Mouse (Mus musculus): Measurements from ENCODE around the gene Ms4a6c. TPM values are rescaled to one million over a fixed set of nuclear protein-coding genes. Genes with fewer than 3 reads are reported as not detected.
"Not testable (repeated sequence)": the region's sequence is repeated elsewhere in the genome, so short reads cannot be mapped to it uniquely, and the experiment has no call there.

Gene Ms4a6c
- total RNA-seq, 2 experiments from 2014 or later = 1.8 to 2.2 TPM

DNA sequence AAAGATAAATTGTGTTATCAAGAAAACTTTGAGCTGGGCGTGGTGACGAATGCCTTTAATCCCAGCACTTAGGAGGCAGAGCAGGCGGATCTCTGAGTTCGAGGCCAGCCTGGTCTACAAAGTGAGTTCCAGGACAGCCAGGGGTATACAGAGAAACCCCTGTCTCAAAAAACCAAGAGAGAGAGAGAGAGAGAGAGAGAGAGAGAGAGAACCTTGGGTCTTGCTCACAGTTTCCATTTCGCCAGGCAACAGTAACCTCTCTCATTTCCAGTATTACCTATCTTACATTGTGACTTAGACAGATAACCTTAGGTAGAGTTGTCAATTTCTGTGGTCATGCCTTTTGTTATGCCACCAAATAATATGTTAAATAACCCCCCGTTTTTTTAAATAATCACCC, 27.2 kb downstream of the Ms4a6c start:
- intact Hi-C loops (cut with DNase I) = no loop called here
- DNase-seq (ENCODE audit: low spot score in 2 of 2) = no peak

DNA sequence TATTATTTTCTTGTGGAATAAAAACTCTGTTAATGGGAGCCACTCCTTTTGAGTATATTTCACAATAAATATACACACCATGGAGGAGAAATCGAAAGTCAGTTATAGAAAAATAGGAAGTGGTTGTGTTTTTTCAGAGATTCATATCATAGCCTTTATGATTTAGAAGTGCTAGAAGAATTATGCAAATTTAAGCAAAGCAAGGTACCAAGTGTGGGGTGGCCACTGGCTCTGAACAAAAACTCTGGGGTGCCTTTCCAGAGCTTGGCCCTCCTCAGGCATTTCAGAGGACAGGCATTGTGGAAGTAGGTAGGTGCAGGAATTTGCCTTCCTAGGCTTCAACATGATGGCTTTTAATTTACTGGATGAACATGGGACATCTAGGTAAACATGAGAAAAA, 28.1 kb downstream of the Ms4a6c start:
- intact Hi-C loops (cut with DNase I) = not testable (repeated sequence)

DNA sequence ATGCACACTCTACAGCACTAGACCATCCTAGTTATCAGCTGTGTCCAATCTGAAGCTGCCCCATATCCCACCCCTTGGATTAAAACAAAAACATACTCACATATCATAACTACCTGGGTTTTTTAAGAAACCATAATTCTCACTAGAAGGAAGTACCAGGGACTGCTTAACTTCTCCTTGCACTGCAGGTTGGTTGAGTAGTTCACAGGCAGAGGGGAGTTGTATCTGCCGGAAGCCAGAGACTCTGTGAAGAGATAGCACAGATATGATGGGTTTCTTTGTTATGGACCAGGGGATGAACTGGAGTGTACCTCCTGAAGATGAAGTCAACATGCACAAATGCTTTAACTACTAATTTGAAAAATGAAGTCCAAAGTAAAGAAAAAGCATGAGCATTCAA, 31.6 kb downstream of the Ms4a6c start:
- no peak for DNase-seq (ENCODE audit: low spot score in 2 of 2)
- intact Hi-C loops (cut with DNase I) = no loop called here

More for the DNA sequence above, 28.1 kb downstream of the Ms4a6c start:
- DNase-seq (ENCODE audit: low spot score in 2 of 2) = not testable (repeated sequence)

DNA sequence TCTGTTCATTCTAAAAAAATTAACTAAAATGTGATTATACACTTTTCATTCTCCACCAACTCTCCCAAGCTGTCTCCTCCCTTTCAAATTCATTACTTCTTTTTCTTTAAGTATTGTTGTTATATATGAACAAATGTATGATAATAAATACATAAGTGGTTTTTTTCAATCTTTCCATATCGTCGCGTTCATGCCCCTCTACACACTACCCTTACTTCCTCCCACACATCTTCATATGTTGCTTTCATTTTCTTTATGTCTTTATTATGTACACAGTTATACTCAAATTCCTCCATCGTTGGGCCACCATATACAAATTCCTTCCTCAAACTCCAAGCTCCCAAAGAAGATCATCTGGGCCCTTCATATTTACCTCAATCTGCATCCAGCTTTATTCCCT, 32.2 kb downstream of the Ms4a6c start:
- intact Hi-C loops (cut with DNase I) = no loop called here
- DNase-seq (ENCODE audit: low spot score in 2 of 2) = no peak

DNA sequence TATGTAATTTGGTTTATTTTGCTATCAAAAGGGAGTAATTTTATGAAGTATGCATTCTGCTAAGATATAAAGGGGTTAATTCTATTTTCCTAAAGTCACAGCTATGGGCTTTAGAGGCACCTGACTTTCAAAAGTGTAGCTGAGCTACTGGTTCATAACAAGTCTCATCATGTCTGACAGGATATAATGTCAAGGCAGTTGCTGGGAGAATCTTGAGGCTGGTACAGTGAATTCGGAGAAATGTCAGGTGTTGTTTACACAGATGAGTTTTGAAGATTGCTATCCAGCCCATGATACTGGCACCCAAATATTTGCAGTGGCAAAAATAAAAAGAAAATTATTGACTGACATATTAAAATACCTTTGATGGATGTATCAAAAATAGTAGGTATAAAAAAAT, 35.7 kb downstream of the Ms4a6c start:
- DNase-seq (ENCODE audit: low spot score in 2 of 2) = no peak

DNA sequence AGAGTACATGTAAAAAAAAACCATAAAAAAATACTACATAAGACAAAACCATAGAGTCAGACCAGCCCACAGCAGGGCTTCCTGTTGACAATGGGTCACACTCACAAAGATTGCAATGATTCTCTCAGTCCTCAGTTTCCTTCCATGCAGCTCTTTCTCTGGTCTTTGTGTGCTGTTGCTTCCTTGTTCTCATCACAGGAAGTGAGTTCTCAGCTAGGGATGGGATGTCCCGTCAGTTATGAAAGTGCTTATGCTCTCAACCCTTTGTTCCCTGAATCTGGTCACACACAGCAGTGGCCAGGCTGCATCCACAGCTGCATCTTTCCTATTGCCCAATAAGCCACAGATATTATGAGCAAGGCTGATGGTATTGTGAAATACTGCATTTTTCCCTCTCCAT, 44.3 kb downstream of the Ms4a6c start:
- no peak for DNase-seq (ENCODE audit: low spot score in 2 of 2)
- intact Hi-C loops (cut with DNase I) = no loop called here

More for the DNA sequence above, 35.7 kb downstream of the Ms4a6c start:
- intact Hi-C loops (cut with DNase I) = no loop called here

DNA sequence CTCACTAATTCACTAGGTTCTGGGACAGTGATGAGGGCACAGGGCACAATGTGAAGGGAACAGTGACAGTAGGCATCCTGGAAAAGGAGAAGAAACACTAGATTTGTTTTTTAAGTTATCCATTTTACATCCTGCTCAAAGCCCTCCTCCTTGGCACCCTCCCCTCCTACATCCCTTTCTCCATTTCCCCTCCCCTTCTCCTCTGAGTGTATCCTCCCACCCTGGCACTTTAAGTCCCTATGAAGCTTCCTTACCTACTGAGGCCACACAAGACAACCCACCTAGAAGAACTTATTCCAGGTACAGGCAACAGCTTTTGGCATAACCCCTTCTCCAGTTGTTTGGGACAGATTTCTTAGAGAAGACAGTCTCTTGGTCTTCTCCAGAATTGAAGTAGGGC, 47.1 kb downstream of the Ms4a6c start, which contains the start of gene Ms4a6b:
TSS of gene Ms4a6b (plus strand) at position 267 of the 400 bp plus-strand sequence.
- no peak for DNase-seq (ENCODE audit: low spot score in 2 of 2)
- intact Hi-C loops (cut with DNase I) = no loop called here

DNA sequence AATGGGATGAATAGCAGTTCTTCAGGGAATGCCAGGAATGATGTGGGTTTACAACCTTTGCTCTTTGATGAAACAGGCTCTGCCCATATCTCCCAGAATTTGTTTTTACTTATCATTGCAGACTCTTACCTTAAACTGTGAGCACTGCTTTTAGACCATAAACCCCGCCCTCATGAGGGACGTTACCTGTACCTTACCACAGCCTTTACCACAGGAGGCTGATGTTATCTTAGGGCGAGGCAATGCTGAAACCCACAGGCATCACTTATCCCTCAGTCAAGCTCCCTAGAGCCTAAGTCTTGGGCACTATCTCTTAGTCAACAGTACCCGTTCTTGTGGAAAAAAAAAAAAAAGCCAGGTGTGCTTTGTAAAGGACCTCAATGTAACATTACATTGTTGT, 47.7 kb downstream of the Ms4a6c start:
- intact Hi-C loops (cut with DNase I) = no loop called here
- no peak for DNase-seq (ENCODE audit: low spot score in 2 of 2)

DNA sequence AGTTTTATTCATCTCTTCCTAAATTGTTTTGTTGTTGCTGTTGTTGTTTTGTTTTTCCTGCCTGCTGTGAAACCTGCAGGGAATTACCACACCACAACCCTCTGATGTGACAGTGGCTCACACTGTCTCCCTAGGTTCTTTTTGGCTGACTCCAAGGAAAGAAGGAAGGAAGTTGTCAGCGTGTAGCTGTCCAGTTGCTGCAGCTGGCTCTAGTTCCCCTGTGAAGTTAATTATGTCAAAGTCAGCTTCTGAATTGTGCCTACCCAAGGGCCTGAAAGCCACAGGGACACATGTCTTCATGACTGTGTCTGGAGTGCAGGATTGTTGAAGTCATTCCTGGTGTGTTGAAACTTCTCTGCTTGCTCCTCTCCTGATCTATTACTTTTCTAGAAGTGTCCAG, 48.2 kb downstream of the Ms4a6c start:
- intact Hi-C loops (cut with DNase I) = not testable (repeated sequence)

DNA sequence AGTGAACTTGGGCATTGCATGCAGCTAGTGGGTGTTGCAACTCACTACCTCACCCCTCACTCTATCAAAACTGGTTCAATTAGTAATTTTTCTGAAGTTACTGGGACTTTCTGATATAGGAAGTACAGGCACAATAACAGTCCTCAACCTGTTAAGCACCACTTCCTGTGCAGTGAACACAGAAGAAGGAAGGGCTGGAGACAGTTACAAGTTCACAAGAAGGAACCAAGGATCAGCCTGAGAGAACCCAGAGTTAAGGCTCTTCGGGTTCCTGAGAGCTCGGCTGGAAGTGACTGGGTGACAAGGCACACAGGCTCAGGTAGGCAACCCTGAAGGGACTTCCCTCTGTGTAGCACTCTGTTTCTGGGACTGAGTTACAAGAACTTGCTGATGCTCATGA, 49.2 kb downstream of the Ms4a6c start:
- intact Hi-C loops (cut with DNase I); DNase-seq (ENCODE audit: low spot score in 2 of 2): not testable (repeated sequence)

More for the DNA sequence above, 48.2 kb downstream of the Ms4a6c start:
- not testable (repeated sequence) for DNase-seq (ENCODE audit: low spot score in 2 of 2)

DNA sequence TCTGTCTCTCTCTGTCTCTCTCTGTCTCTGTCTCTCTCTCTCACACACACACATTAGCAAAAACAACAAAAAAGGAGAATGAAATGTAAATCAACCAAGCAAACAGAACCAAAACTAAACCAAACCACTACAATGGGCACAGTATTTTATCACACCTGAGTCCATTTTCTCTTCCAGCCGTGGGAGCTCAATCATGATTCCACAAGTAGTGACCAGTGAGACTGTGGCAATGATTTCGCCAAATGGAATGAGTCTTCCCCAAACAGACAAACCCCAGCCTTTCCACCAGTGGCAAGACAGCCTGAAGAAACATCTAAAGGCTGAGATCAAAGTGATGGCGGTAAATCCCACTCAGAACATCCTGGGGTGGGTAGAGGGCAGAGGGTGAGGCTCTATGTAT, 51.0 kb downstream of the Ms4a6c start:
- no peak for DNase-seq (ENCODE audit: low spot score in 2 of 2)
- intact Hi-C loops (cut with DNase I) = no loop called here

Other genes with a start within 250 kb of the Ms4a6c start
- not detected for gene Ms4a12, start 236.9 kb upstream of the Ms4a6c start, total RNA-seq (2021)
- under 1 TPM in 1 of 2 experiments, not detected in 1; 0.15 TPM for gene Ms4a1, start 203.1 kb upstream of the Ms4a6c start, total RNA-seq (2021)
- not detected for gene Ms4a5, start 185.5 kb upstream of the Ms4a6c start, total RNA-seq (2021)
- not detected for gene Ms4a14, start 154.9 kb upstream of the Ms4a6c start, total RNA-seq (2021)
- under 1 TPM; 0.20 to 0.59 TPM for gene Ms4a7, start 133.2 kb upstream of the Ms4a6c start, total RNA-seq (2021)
- gene Ms4a4a, start 93.8 kb upstream of the Ms4a6c start, total RNA-seq (2021) = 1 to 10 TPM in 1 of 2 experiments, under 1 TPM in 1; 0.97 to 1.8 TPM
- gene Ms4a4c, start 64.6 kb upstream of the Ms4a6c start, total RNA-seq (2021) = not detected
- gene Ms4a4b, start 25.8 kb upstream of the Ms4a6c start, total RNA-seq (2021) = not detected
- under 1 TPM; 0.31 to 0.53 TPM for gene Gm8369, start 16.6 kb downstream of the Ms4a6c start, total RNA-seq (2021)
- 1 to 10 TPM; 1.2 to 4.3 TPM for gene Ms4a6b, start 47.1 kb downstream of the Ms4a6c start, total RNA-seq (2021)
- not detected for gene Ms4a4d, start 67.4 kb downstream of the Ms4a6c start, total RNA-seq (2021)
- under 1 TPM; 0.87 to 0.99 TPM for gene Ms4a6d, start 135.5 kb downstream of the Ms4a6c start, total RNA-seq (2021)
- not detected for gene Ms4a2, start 154.4 kb downstream of the Ms4a6c start, total RNA-seq (2021)
- not detected for gene Ms4a3, start 171.5 kb downstream of the Ms4a6c start, total RNA-seq (2021)
- not detected for gene Oosp2, start 191.2 kb downstream of the Ms4a6c start, total RNA-seq (2021)
- not detected for gene Oosp1, start 221.8 kb downstream of the Ms4a6c start, total RNA-seq (2021)
- not detected for gene Oosp3, start 227.7 kb downstream of the Ms4a6c start, total RNA-seq (2021)

Measured in left cerebral cortex, postnatal 14 days (tissue).